Mouse (Mus musculus) MEL (cell line): Measurements from ENCODE around the gene Olfr374. TPM values are rescaled to one million over a fixed set of nuclear protein-coding genes. Genes with fewer than 3 reads are reported as not detected.

Experiments used
- DNase-seq: peaks from one replicate; pipeline ENCODE4 v3.0.0; 2011; ENCODE audit warnings: low read depth, low spot score
- H3K27ac ChIP-seq: 2 replicates; pipeline ENCODE4 v1.5.1; 2012; ENCODE audit warnings: low read depth, mild to moderate bottlenecking, control low read depth, low read length, moderate library complexity; ENCODE audit not compliant: control insufficient read depth
- H3K27me3 ChIP-seq, 2 experiments: fragments of 150-350 bp in 1 of 2; sonication (generic) in 1 of 2; 2 replicates each; pipeline ENCODE4 v1.6.1; 2012; ENCODE audit warnings: low read length in 2 of 2, mild to moderate bottlenecking in 2 of 2, improper control_type of control experiment in 1 of 2, moderate library complexity in 1 of 2; ENCODE audit not compliant: insufficient read depth in 2 of 2, control insufficient read depth in 1 of 2
- H3K36me3 ChIP-seq, 2 experiments: 2 replicates each; pipeline ENCODE4 v1.6.1; 2012 to 2014; ENCODE audit warnings: low read length in 2 of 2, improper control_type of control experiment in 1 of 2, inconsistent platforms in 1 of 2, mild to moderate bottlenecking in 1 of 2; ENCODE audit not compliant: insufficient read depth in 2 of 2, control insufficient read depth in 1 of 2
- H3K4me1 ChIP-seq, 2 experiments: fragments of 150-350 bp in 1 of 2; sonication (generic) in 1 of 2; 2 replicates each; pipeline ENCODE4 v1.6.1; 2012; ENCODE audit warnings: low read length in 2 of 2, improper control_type of control experiment in 1 of 2, mild to moderate bottlenecking in 1 of 2; ENCODE audit not compliant: insufficient read depth in 2 of 2, control insufficient read depth in 1 of 2
- H3K4me3 ChIP-seq, 2 experiments: fragments of 150-350 bp in 1 of 2; sonication (generic) in 1 of 2; 2 replicates each; pipeline ENCODE4 v1.5.1; 2012; ENCODE audit warnings: low read depth in 2 of 2, low read length in 2 of 2, mild to moderate bottlenecking in 2 of 2, moderate library complexity in 2 of 2, control low read depth in 1 of 2, improper control_type of control experiment in 1 of 2; ENCODE audit not compliant: control insufficient read depth in 1 of 2, insufficient read depth in 1 of 2
- H3K79me2 ChIP-seq: 2 replicates; pipeline ENCODE4 v1.6.1; 2012; ENCODE audit warnings: mild to moderate bottlenecking, low read length, moderate library complexity; ENCODE audit not compliant: control insufficient read depth, poor library complexity, insufficient read depth
- H3K9ac ChIP-seq: 2 replicates; pipeline ENCODE4 v1.6.1; 2012; ENCODE audit warnings: low read depth, mild to moderate bottlenecking, control low read depth, low read length, moderate library complexity; ENCODE audit not compliant: control insufficient read depth, poor library complexity, severe bottlenecking
- H3K9me3 ChIP-seq: fragments of 150-350 bp; sonication (generic); replicated peaks from 2 replicates; pipeline ENCODE4 v1.6.1; 2012; ENCODE audit warnings: mild to moderate bottlenecking, low read length, improper control_type of control experiment, moderate library complexity; ENCODE audit not compliant: insufficient read depth
- ELF1 ChIP-seq: IDR thresholded peaks from 2 replicates; pipeline ENCODE4 v1.6.1; 2014; ENCODE audit warnings: low read depth, mild to moderate bottlenecking, inconsistent platforms, low read length, improper control_type of control experiment, moderate library complexity
- MEF2A ChIP-seq: IDR thresholded peaks from 2 replicates; pipeline ENCODE4 v1.6.1; 2014; ENCODE audit warnings: low read depth, mild to moderate bottlenecking, inconsistent platforms, low read length, improper control_type of control experiment; ENCODE audit not compliant: poor library complexity, insufficient replicate concordance, severe bottlenecking; ENCODE audit errors: extremely low read depth
- RCOR1 ChIP-seq: IDR thresholded peaks from 2 replicates; pipeline ENCODE4 v1.6.1; 2012; ENCODE audit warnings: low read depth, mild to moderate bottlenecking, inconsistent platforms, low read length, improper control_type of control experiment
- TAL1 ChIP-seq: IDR thresholded peaks from 2 replicates; pipeline ENCODE4 v1.6.1; 2012; ENCODE audit warnings: mild to moderate bottlenecking, inconsistent platforms, low read length, moderate library complexity, mixed read lengths
- USF2 ChIP-seq, 2 experiments: IDR thresholded peaks; 2 replicates each; pipeline ENCODE4 v1.6.1; 2011 to 2012; ENCODE audit warnings: improper control_type of control experiment in 2 of 2, low read length in 2 of 2, borderline replicate concordance in 1 of 2, inconsistent platforms in 1 of 2, low read depth in 1 of 2, mild to moderate bottlenecking in 1 of 2; ENCODE audit not compliant: insufficient read depth in 1 of 2
- polyA plus RNA-seq, 2 experiments: library from polyadenylated mRNA; stranded (reverse) in 1 of 2; unstranded in 1 of 2; fragments of >175 nt in 1 of 2; fragments of >200 nt in 1 of 2; gene quantifications; 2 replicates each; pipeline versions ENCODE4 v1.2.1 to v1.2.4; 2012; ENCODE audit warnings: low replicate concordance in 2 of 2, low read depth in 1 of 2; ENCODE audit not compliant: insufficient read length in 2 of 2, insufficient read depth in 1 of 2, missing spikeins in 1 of 2
- total RNA-seq: library from RNA; depleted of rRNA; stranded (reverse); fragments of 300-350 nt; gene quantifications from 2 replicates; pipeline ENCODE4 v1.2.3, GENCODE M21; 2012; rRNA removed

Gene Olfr374
- total and polyA plus RNA-seq, 3 experiments: 0.06 to 0.08 TPM; not detected in 1

GRCm38 (mm10) chr8:72162821-72163220 lies 56.0 kb downstream of the Olfr374 start:
- Histone ChIP-seq H3K9ac (no peak overlapping the region), H3K4me3 (no peak overlapping the region), H3K36me3 (peaks cover 4 to 34% of the 10 kb centered on the region in 2 experiments), H3K79me2 (peaks cover 34% of the 10 kb centered on the region), H3K27me3 (no peaks in the 10 kb centered on the region), H3K4me1 (peaks cover 10 to 23% of the 10 kb centered on the region in 2 experiments), H3K27ac (no peak overlapping the region), H3K9me3 (no peaks in the 10 kb centered on the region)
- DNase-seq: no peak
- TF ChIP-seq MEF2A (no peak), RCOR1 (no peak), ELF1 (no peak), USF2 (IDR thresholded peaks at IDR 0.05; ENCODE audit: borderline replicate concordance in 1 of 2, insufficient read depth in 1 of 2, low read depth in 1 of 2, low read length in 2 of 2) (no peak), TAL1 (no peak)

Other genes with a start within 250 kb of the Olfr374 start
- gene Zfp709, start 225.0 kb upstream of the Olfr374 start, total RNA-seq: 5.0 and 7.2 TPM in 2 replicates
- gene Zfp709, start 225.0 kb upstream of the Olfr374 start, polyA plus RNA-seq: 1 to 10 TPM in 1 of 2 experiments, not detected in 1; 3.0 TPM
- 12.4 and 13.4 TPM in 2 replicates for gene Zfp882, start 198.4 kb upstream of the Olfr374 start, total RNA-seq
- gene Zfp882, start 198.4 kb upstream of the Olfr374 start, polyA plus RNA-seq: 10 to 100 TPM in 1 of 2 experiments, not detected in 1; 16.1 TPM
- gene Zfp617, start 198.4 kb upstream of the Olfr374 start, total RNA-seq: 12.6 and 14.6 TPM in 2 replicates
- gene Zfp617, start 198.4 kb upstream of the Olfr374 start, polyA plus RNA-seq: 10 to 100 TPM in 1 of 2 experiments, not detected in 1; 11.0 TPM
- gene Zfp961, start 156.0 kb upstream of the Olfr374 start, total RNA-seq: 28.2 and 30.6 TPM in 2 replicates
- gene Zfp961, start 156.0 kb upstream of the Olfr374 start, polyA plus RNA-seq: 10 to 100 TPM in 1 of 2 experiments, not detected in 1; 26.1 TPM
- 0.08 TPM in 1 of 2 replicates, not detected in the other for gene Cyp4f18, start 97.4 kb upstream of the Olfr374 start, total RNA-seq
- not detected for gene Cyp4f18, start 97.4 kb upstream of the Olfr374 start, polyA plus RNA-seq
- gene Olfr372, start 65.8 kb upstream of the Olfr374 start, total RNA-seq: 0.04 TPM in 1 of 2 replicates, not detected in the other
- under 1 TPM in 1 of 2 experiments, not detected in 1; 0.01 TPM for gene Olfr372, start 65.8 kb upstream of the Olfr374 start, polyA plus RNA-seq
- gene Olfr373, start 23.9 kb upstream of the Olfr374 start, total RNA-seq: 0.04 TPM in 1 of 2 replicates, not detected in the other
- gene Olfr373, start 23.9 kb upstream of the Olfr374 start, polyA plus RNA-seq: 1 to 10 TPM in 1 of 2 experiments, not detected in 1; 1.0 TPM
- gene Tpm4, start 27.9 kb downstream of the Olfr374 start, total RNA-seq: 0.12 TPM in 1 of 2 replicates, not detected in the other
- under 1 TPM in 1 of 2 experiments, not detected in 1; 0.36 TPM for gene Tpm4, start 27.9 kb downstream of the Olfr374 start, polyA plus RNA-seq
- 95.2 and 97.4 TPM in 2 replicates for gene Rab8a, start 54.2 kb downstream of the Olfr374 start, total RNA-seq
- gene Rab8a, start 54.2 kb downstream of the Olfr374 start, polyA plus RNA-seq: 100 to 1,000 TPM in 1 of 2 experiments, not detected in 1; 139 TPM
- 0.04 TPM in 1 of 2 replicates, not detected in the other for gene Hsh2d, start 82.6 kb downstream of the Olfr374 start, total RNA-seq
- under 1 TPM in 1 of 2 experiments, not detected in 1; 0.13 TPM for gene Hsh2d, start 82.6 kb downstream of the Olfr374 start, polyA plus RNA-seq
- gene Cib3, start 105.8 kb downstream of the Olfr374 start, total RNA-seq: not detected in 2 replicates
- not detected for gene Cib3, start 105.8 kb downstream of the Olfr374 start, polyA plus RNA-seq
- not detected in 2 replicates for gene Gm11034, start 106.6 kb downstream of the Olfr374 start, total RNA-seq
- gene Gm11034, start 106.6 kb downstream of the Olfr374 start, polyA plus RNA-seq: not detected
- 42.2 and 45.5 TPM in 2 replicates for gene Fam32a, start 112.7 kb downstream of the Olfr374 start, total RNA-seq
- 10 to 100 TPM in 1 of 2 experiments, not detected in 1; 45.9 TPM for gene Fam32a, start 112.7 kb downstream of the Olfr374 start, polyA plus RNA-seq
- 45.7 and 47.4 TPM in 2 replicates for gene Ap1m1, start 133.0 kb downstream of the Olfr374 start, total RNA-seq
- gene Ap1m1, start 133.0 kb downstream of the Olfr374 start, polyA plus RNA-seq: 100 to 1,000 TPM in 1 of 2 experiments, not detected in 1; 117 TPM
- gene Gm10282, start 198.2 kb downstream of the Olfr374 start, total RNA-seq: 11.4 and 11.7 TPM in 2 replicates
- 100 to 1,000 TPM in 1 of 2 experiments, not detected in 1; 133 TPM for gene Gm10282, start 198.2 kb downstream of the Olfr374 start, polyA plus RNA-seq
- gene Klf2, start 212.0 kb downstream of the Olfr374 start, total RNA-seq: not detected in 2 replicates
- gene Klf2, start 212.0 kb downstream of the Olfr374 start, polyA plus RNA-seq: not detected